Mouse (Mus musculus): Measurements from ENCODE around the gene Pacsin2. TPM values are rescaled to one million over a fixed set of nuclear protein-coding genes. Genes with fewer than 3 reads are reported as not detected.

Gene Pacsin2
- polyA plus RNA-seq, 1 experiment, result 108 TPM

GRCm38 (mm10) chr15:83430986-83431763 lies 33.2 kb downstream of the Pacsin2 start:
- no peak for TF ChIP-seq CTCF (IDR thresholded peaks at IDR 0.05; ENCODE audit: control insufficient read depth, insufficient read depth, insufficient replicate concordance, low read depth, low read length)
- TF ChIP-seq POLR2A (IDR thresholded peaks at IDR 0.05; ENCODE audit: control insufficient read depth, low read depth, low read length), result no peak
- no peak overlapping the region for H3K4me3 ChIP-seq (ENCODE audit: control insufficient read depth, low read depth, low read length)
- no peaks in the 10 kb centered on the region for H3K36me3 ChIP-seq (ENCODE audit: control insufficient read depth, insufficient read depth, low read length)
- no peaks in the 10 kb centered on the region for H3K27me3 ChIP-seq (ENCODE audit: control insufficient read depth, insufficient read depth, low read length)
- H3K4me1 ChIP-seq (ENCODE audit: control insufficient read depth, insufficient read depth, low read length), result peaks cover 2% of the 10 kb centered on the region; the same call in 1 of the 2 replicates
- no peak overlapping the region for H3K27ac ChIP-seq (ENCODE audit: control insufficient read depth, insufficient read depth, low read depth, low read length)

GRCm38 (mm10) chr15:83430419-83430818 lies 34.0 kb downstream of the Pacsin2 start:
- TF ChIP-seq POLR2A (IDR thresholded peaks at IDR 0.05; ENCODE audit: control insufficient read depth, low read depth, low read length) (no peak), CTCF (IDR thresholded peaks at IDR 0.05; ENCODE audit: control insufficient read depth, insufficient read depth, insufficient replicate concordance, low read depth, low read length) (no peak)
- no peaks in the 10 kb centered on the region for H3K27me3 ChIP-seq (ENCODE audit: control insufficient read depth, insufficient read depth, low read length)
- H3K4me1 ChIP-seq (ENCODE audit: control insufficient read depth, insufficient read depth, low read length), result peaks cover 2% of the 10 kb centered on the region; the same call in 1 of the 2 replicates
- no peak overlapping the region for H3K27ac ChIP-seq (ENCODE audit: control insufficient read depth, insufficient read depth, low read depth, low read length)
- no peak overlapping the region for H3K4me3 ChIP-seq (ENCODE audit: control insufficient read depth, low read depth, low read length)
- no peaks in the 10 kb centered on the region for H3K36me3 ChIP-seq (ENCODE audit: control insufficient read depth, insufficient read depth, low read length)

DNA sequence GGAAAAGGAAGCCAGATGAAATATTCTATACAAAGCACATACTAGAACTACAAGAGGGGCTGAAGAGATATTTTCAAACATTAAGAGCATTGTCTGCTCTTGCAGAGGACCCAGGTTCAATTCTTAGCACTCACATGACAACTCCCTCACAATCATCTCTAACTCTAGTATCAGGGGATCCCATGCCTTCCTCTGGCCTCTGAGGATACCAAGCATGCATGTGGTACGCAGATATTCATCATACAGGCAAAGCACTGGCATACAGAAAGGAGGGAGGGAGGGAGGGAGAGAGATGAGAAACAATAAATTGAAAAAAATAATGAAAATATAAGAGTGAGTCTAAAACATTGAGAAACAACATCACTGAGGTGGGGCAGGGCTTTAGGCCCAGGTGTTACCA lies 35.8 kb downstream of the Pacsin2 start:
- H3K4me3 ChIP-seq (ENCODE audit: control insufficient read depth, low read depth, low read length), result no peak overlapping the region
- H3K27ac ChIP-seq (ENCODE audit: control insufficient read depth, insufficient read depth, low read depth, low read length), result no peak overlapping the region
- peaks cover 2% of the 10 kb centered on the region; the same call in 1 of the 2 replicates for H3K4me1 ChIP-seq (ENCODE audit: control insufficient read depth, insufficient read depth, low read length)
- TF ChIP-seq CTCF (IDR thresholded peaks at IDR 0.05; ENCODE audit: control insufficient read depth, insufficient read depth, insufficient replicate concordance, low read depth, low read length) (no peak), POLR2A (IDR thresholded peaks at IDR 0.05; ENCODE audit: control insufficient read depth, low read depth, low read length) (no peak)
- H3K27me3 ChIP-seq (ENCODE audit: control insufficient read depth, insufficient read depth, low read length), result no peaks in the 10 kb centered on the region
- no peaks in the 10 kb centered on the region for H3K36me3 ChIP-seq (ENCODE audit: control insufficient read depth, insufficient read depth, low read length)

DNA sequence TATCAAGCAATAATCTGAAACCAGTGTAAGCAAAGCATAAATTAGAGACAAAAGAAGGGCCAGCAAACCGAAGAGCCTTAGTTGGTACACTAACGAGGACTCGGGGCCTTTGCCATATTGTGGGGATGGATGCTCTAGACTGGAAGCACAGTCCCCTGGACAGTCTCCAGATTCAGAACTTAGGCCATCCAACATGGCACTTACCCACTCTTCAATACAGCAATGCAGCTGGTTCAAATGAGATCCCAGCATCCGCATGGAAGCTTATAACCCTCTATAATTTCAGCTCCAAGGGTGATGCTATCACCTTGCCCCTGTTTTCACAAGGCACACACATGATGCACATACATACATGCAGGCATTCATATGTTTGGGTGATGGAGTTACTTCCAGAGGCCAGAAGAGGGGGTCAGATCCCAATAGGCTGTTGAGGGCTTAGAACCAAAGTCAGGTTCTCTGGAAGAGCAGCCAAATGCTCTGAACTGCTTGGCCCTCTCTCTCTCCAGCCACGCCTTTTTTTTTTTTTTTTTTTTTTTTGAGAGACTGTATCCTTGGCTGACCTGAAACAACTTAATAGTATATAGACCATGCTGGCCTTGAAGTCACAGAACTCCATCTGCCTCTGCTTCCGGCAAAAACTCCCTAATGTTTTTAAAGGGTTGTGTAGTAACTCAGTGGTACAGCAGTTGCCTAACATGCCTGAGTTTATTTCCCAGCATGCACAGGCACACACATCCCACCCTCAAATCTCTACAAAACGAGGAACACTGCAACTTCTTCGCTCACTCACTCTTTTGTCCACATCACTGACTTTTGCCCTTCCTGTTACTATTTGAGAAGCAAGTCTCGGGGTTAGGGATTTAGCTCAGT lies 36.9 kb downstream of the Pacsin2 start:
- Histone ChIP-seq H3K36me3 (ENCODE audit: control insufficient read depth, insufficient read depth, low read length) (no peaks in the 10 kb centered on the region), H3K27me3 (ENCODE audit: control insufficient read depth, insufficient read depth, low read length) (no peaks in the 10 kb centered on the region), H3K4me1 (ENCODE audit: control insufficient read depth, insufficient read depth, low read length) (0 out of 2 replicates have a peak, but pooled peaks cover 2% of the 10 kb centered on the region), H3K27ac (ENCODE audit: control insufficient read depth, insufficient read depth, low read depth, low read length) (no peak overlapping the region), H3K4me3 (ENCODE audit: control insufficient read depth, low read depth, low read length) (no peak overlapping the region)
- TF ChIP-seq CTCF (IDR thresholded peaks at IDR 0.05; ENCODE audit: control insufficient read depth, insufficient read depth, insufficient replicate concordance, low read depth, low read length) (no peak), POLR2A (IDR thresholded peaks at IDR 0.05; ENCODE audit: control insufficient read depth, low read depth, low read length) (no peak)

GRCm38 (mm10) chr15:83425794-83426193 lies 38.6 kb downstream of the Pacsin2 start:
- H3K27ac ChIP-seq (ENCODE audit: control insufficient read depth, insufficient read depth, low read depth, low read length), result peak overlapping the region; percentile 21; the same call in 1 of the 2 replicates
- TF ChIP-seq CTCF (IDR thresholded peaks at IDR 0.05; ENCODE audit: control insufficient read depth, insufficient read depth, insufficient replicate concordance, low read depth, low read length), result no peak
- no peak for TF ChIP-seq POLR2A (IDR thresholded peaks at IDR 0.05; ENCODE audit: control insufficient read depth, low read depth, low read length)
- H3K4me3 ChIP-seq (ENCODE audit: control insufficient read depth, low read depth, low read length), result no peak overlapping the region
- 0 out of 2 replicates have a peak, but pooled peaks cover 2% of the 10 kb centered on the region for H3K4me1 ChIP-seq (ENCODE audit: control insufficient read depth, insufficient read depth, low read length)
- H3K27me3 ChIP-seq (ENCODE audit: control insufficient read depth, insufficient read depth, low read length), result no peaks in the 10 kb centered on the region
- H3K36me3 ChIP-seq (ENCODE audit: control insufficient read depth, insufficient read depth, low read length), result no peaks in the 10 kb centered on the region

DNA sequence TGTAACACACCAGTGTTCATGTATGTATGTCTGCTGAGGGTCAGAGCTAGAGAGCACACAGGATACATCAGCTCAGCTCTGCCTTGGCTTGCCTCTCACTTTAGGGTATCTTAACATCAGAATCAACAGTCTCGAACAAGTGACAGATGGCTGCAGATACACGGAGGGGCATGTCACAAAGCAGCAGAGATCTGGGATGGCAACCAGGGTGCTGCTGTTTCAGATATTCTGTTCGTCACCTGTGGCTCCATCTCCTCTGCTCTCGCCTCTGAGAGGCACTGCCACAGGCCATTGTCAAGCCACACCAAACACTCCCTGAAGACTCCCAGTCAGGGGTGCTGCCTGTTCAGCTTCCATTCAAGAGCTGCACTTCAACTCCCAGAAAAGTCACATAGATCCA lies 39.1 kb downstream of the Pacsin2 start:
- H3K4me3 ChIP-seq (ENCODE audit: control insufficient read depth, low read depth, low read length), result no peak overlapping the region
- no peaks in the 10 kb centered on the region for H3K27me3 ChIP-seq (ENCODE audit: control insufficient read depth, insufficient read depth, low read length)
- H3K36me3 ChIP-seq (ENCODE audit: control insufficient read depth, insufficient read depth, low read length), result no peaks in the 10 kb centered on the region
- H3K4me1 ChIP-seq (ENCODE audit: control insufficient read depth, insufficient read depth, low read length), result no peaks in the 10 kb centered on the region
- no peak for TF ChIP-seq CTCF (IDR thresholded peaks at IDR 0.05; ENCODE audit: control insufficient read depth, insufficient read depth, insufficient replicate concordance, low read depth, low read length)
- no peak for TF ChIP-seq POLR2A (IDR thresholded peaks at IDR 0.05; ENCODE audit: control insufficient read depth, low read depth, low read length)
- no peak overlapping the region for H3K27ac ChIP-seq (ENCODE audit: control insufficient read depth, insufficient read depth, low read depth, low read length)
